Mouse (Mus musculus) C2C12 (cell line): Measurements from ENCODE around the gene Gnat1. TPM values are rescaled to one million over a fixed set of nuclear protein-coding genes. Genes with fewer than 3 reads are reported as not detected.

ENCODE experiments used
- H3K27me3 ChIP-seq: one replicate; pipeline ENCODE4 v1.6.1; 2011; ENCODE audit not compliant: control insufficient read depth, insufficient read depth, insufficient read length
- H3K36me3 ChIP-seq: one replicate; pipeline ENCODE4 v1.6.1; 2011; ENCODE audit not compliant: control insufficient read depth, insufficient read depth
- H3K4me3 ChIP-seq: one replicate; pipeline ENCODE4 v1.5.1; 2011; ENCODE audit warnings: mild to moderate bottlenecking, control low read depth; ENCODE audit not compliant: poor library complexity, insufficient read depth, severe bottlenecking
- H3K79me2 ChIP-seq: one replicate; pipeline ENCODE4 v1.6.1; 2011; ENCODE audit not compliant: control insufficient read depth, insufficient read depth
- H3K79me3 ChIP-seq: one replicate; pipeline ENCODE4 v1.6.1; 2011; ENCODE audit warnings: low read depth, control low read depth
- H3ac ChIP-seq: one replicate; pipeline ENCODE3; 2011; ENCODE audit warnings: low read depth; ENCODE audit not compliant: control insufficient read depth, insufficient read length
- CEBPB ChIP-seq: IDR thresholded peaks from one replicate; pipeline ENCODE4 v1.6.1; 2011; ENCODE audit warnings: low read depth, mild to moderate bottlenecking, control low read depth, moderate library complexity
- CTCF ChIP-seq: IDR thresholded peaks from one replicate; pipeline ENCODE4 v1.5.1; 2011; ENCODE audit not compliant: control insufficient read depth, insufficient read depth, insufficient read length
- FOSL1 ChIP-seq: IDR thresholded peaks from one replicate; pipeline ENCODE4 v1.8.0; 2011; ENCODE audit warnings: mild to moderate bottlenecking, low read length; ENCODE audit not compliant: poor library complexity, insufficient read depth, severe bottlenecking
- MAX ChIP-seq: IDR thresholded peaks from one replicate; pipeline ENCODE4 v1.6.1; 2011; ENCODE audit warnings: mild to moderate bottlenecking, control low read depth
- MYOD1 ChIP-seq: IDR thresholded peaks from one replicate; pipeline ENCODE4 v1.6.1; 2011; ENCODE audit warnings: low read depth; ENCODE audit not compliant: control insufficient read depth, insufficient read length
- MYOG ChIP-seq: IDR thresholded peaks from one replicate; pipeline ENCODE4 v1.6.1; 2011; ENCODE audit not compliant: control insufficient read depth, insufficient read length; ENCODE audit errors: extremely low read depth
- USF1 ChIP-seq: IDR thresholded peaks from one replicate; pipeline ENCODE4 v1.6.1; 2011; ENCODE audit warnings: low read depth, mild to moderate bottlenecking, control low read depth, moderate library complexity
- polyA plus RNA-seq: library from polyadenylated mRNA; unstranded; fragments of >200 nt; fragmentation: generic; extraction: Trizol; gene quantifications from one replicate; pipeline ENCODE4 v1.2.1, GENCODE M21; 2012; ENCODE audit warnings: missing spikeins

The Gnat1 gene
- polyA plus RNA-seq, 1 experiment, result 0.01 TPM

- Histone ChIP-seq H3K36me3 (no peaks in the 10 kb centered on the region), H3K27me3 (peaks cover 85% of the 10 kb centered on the region), H3K79me3 (no peaks in the 10 kb centered on the region), H3ac (no peak overlapping the region), H3K4me3 (no peak overlapping the region), H3K79me2 (no peaks in the 10 kb centered on the region)
- no peak for TF ChIP-seq FOSL1
Measured at GRCm38 (mm10) chr9:107663525-107663924, 16.0 kb downstream of the Gnat1 start.

DNA sequence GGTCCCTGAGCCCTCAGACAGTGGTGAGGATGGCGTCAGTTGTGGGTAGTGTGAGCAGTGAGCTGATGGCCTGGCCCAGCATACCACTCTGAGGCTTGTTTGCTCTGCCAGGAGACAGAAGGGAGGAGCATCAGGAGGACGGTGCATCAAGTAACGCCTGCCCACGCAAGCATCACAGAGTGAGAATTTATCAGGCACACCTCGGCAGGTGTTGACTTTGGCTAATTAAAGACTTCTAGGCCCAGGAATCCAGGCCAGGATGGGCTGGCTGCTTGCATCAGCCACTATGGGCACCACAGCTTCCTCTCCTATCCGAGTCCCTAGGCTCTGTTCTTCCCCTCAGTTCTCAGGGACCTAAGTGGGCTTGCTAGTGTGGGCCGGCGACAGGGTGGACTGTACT lies 17.2 kb downstream of the Gnat1 start:
- Histone ChIP-seq H3K79me3 (no peaks in the 10 kb centered on the region), H3K36me3 (no peaks in the 10 kb centered on the region), H3ac (no peak overlapping the region), H3K4me3 (no peak overlapping the region), H3K27me3 (peaks cover 84% of the 10 kb centered on the region), H3K79me2 (no peaks in the 10 kb centered on the region)
- TF ChIP-seq CTCF (no peak), USF1 (no peak), FOSL1 (no peak), CEBPB (no peak), MYOD1 (no peak), MAX (no peak), MYOG (no peak)

GRCm38 (mm10) chr9:107660777-107661176 lies 18.7 kb downstream of the Gnat1 start:
- no peaks in the 10 kb centered on the region for H3K79me3 ChIP-seq
- H3K36me3 ChIP-seq, result no peaks in the 10 kb centered on the region
- peaks cover 77% of the 10 kb centered on the region for H3K27me3 ChIP-seq

GRCm38 (mm10) chr9:107659961-107660360 lies 19.6 kb downstream of the Gnat1 start:
- no peaks in the 10 kb centered on the region for H3K79me3 ChIP-seq
- H3K4me3 ChIP-seq, result no peak overlapping the region
- peaks cover 77% of the 10 kb centered on the region for H3K27me3 ChIP-seq
- H3K36me3 ChIP-seq, result no peaks in the 10 kb centered on the region
- H3K79me2 ChIP-seq, result no peaks in the 10 kb centered on the region
- TF ChIP-seq CTCF, result no peak
- TF ChIP-seq MAX, result no peak
- TF ChIP-seq MYOD1, result no peak
- TF ChIP-seq CEBPB, result no peak
- H3ac ChIP-seq, result no peak overlapping the region

More at GRCm38 (mm10) chr9:107660777-107661176, 18.7 kb downstream of the Gnat1 start:
- H3K79me2 ChIP-seq, result no peaks in the 10 kb centered on the region
- no peak overlapping the region for H3K4me3 ChIP-seq
- TF ChIP-seq MAX (no peak), CEBPB (no peak), MYOG (no peak), MYOD1 (no peak), USF1 (no peak), CTCF (no peak), FOSL1 (no peak)
- H3ac ChIP-seq, result no peak overlapping the region

GRCm38 (mm10) chr9:107659551-107659950 lies 20.0 kb downstream of the Gnat1 start:
- Histone ChIP-seq H3K36me3 (no peaks in the 10 kb centered on the region), H3ac (no peak overlapping the region), H3K27me3 (peaks cover 75% of the 10 kb centered on the region), H3K79me3 (no peaks in the 10 kb centered on the region), H3K4me3 (no peak overlapping the region), H3K79me2 (no peaks in the 10 kb centered on the region)
- TF ChIP-seq FOSL1 (no peak), USF1 (no peak), CEBPB (no peak), MYOG (no peak), CTCF (no peak), MYOD1 (no peak), MAX (no peak)

GRCm38 (mm10) chr9:107658096-107658495 lies 21.4 kb downstream of the Gnat1 start:
- Histone ChIP-seq H3ac (no peak overlapping the region), H3K36me3 (no peaks in the 10 kb centered on the region), H3K79me3 (no peaks in the 10 kb centered on the region), H3K4me3 (no peak overlapping the region), H3K27me3 (peaks cover 62% of the 10 kb centered on the region), H3K79me2 (no peaks in the 10 kb centered on the region)
- TF ChIP-seq MYOD1 (no peak), MYOG (no peak), USF1 (no peak), FOSL1 (no peak), CTCF (no peak), CEBPB (no peak), MAX (no peak)
